Mouse (Mus musculus) cerebral cortex, adult 2 months (tissue): ENCODE results near the gene Klrb1a.

ENCODE experiments used
- WGBS: fragments of 180-500 bp; shearing (Covaris S2); methylation state at CpG from one replicate; pipeline ENCODE4 v1.1.7; 2018; 5-methylcytosine and 5-hydroxymethylcytosine counted together

Gene Klrb1a

DNA sequence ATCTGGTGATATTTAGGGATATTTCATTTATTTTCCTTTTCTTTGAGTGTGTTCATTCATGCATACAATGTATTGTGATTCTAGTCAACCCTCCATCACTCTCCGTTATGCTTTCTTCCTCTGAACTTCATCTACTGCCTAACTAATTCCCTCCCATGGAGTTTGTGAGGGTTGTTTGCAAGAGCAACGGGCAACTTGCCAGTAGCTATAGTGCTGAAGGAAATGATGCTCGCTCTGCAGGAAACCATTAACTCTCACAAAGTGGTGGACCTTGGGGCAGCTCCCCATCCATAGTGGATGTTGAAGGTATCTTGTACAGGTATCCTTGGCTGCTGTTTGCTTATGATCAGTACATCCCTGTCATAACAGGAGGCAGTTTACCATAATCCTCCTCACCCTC, 21.3 kb downstream of the Klrb1a start:
- 34% methylated on average over 3 of the region's 3 CpGs for WGBS

DNA sequence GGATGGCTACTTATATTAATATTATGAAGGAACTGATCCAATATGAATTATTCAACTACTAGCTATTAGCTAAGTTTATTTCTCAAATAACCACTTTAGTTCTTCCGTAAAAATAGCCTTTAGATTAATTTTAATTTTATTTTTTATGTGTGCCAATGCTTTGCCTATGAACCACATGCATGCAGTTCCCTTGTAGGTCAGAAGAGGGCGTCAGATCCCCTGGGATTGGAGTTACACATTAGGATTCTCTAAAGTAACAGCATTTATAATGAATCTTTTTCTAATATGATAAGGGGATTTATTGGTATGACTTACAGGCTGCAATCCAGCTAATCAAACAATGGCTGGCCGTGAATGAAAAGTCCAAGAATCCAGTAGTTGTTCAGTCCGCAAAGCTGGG, 23.8 kb downstream of the Klrb1a start:
- 64% methylated on average over 4 of the region's 4 CpGs for WGBS

DNA sequence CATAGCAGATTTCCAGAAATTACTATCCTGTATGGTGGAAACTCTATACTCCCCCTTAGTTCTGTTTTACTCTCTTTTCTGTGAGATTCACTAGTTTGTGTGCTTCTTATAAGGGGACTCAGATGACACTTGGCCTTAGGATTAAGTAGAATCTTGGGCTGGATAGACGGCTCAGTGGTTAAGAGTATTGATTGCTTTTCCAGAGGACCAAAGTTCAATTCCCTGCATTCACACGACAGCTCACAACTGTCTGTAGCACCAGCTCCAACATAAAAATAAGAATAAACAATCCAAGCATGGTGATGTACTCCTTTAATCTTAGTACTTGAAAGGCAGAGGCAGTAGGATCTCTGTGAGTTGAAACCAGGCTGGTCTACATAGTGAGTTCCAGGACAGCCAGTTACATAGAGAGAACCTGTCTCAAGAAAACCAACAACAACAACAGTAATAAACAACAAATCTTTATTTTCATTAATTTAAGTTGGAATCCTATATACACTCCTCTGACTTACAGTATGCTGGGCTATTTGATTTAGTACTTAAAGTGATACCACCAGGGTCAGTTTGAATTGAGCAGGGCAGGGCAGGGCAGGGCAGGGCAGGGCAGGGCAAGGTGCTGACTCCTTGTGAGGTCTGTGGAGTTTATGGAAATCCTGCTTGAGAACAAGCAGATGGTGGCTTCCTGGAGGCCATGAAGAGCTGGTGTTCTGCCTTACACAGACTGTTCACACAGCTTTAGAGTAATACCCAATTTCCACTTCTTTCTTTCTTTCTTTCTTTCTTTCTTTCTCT, 24.9 kb downstream of the Klrb1a start:
- WGBS = 86% methylated on average over 2 of the region's 2 CpGs

DNA sequence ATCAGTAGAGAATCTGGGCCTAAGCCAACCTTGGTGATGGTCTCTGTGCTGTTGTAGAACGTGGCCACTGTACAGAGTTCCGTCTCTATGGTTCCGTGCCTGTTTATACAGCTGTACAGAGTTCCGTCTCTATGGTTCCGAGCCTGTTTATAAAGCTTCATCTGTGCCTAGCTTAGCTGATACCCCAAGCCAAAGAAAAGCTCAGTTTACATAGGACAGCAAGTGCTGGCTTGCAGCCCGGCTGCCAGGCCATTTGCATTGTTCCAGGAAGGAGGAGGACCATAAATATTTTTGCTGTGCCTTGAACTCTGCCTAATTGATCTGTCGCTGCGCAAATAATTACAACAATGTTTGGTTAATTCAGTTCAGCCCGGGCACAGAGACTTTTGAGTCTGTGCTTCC, 26.2 kb downstream of the Klrb1a start:
- WGBS = 11% methylated on average over 9 of the region's 9 CpGs

DNA sequence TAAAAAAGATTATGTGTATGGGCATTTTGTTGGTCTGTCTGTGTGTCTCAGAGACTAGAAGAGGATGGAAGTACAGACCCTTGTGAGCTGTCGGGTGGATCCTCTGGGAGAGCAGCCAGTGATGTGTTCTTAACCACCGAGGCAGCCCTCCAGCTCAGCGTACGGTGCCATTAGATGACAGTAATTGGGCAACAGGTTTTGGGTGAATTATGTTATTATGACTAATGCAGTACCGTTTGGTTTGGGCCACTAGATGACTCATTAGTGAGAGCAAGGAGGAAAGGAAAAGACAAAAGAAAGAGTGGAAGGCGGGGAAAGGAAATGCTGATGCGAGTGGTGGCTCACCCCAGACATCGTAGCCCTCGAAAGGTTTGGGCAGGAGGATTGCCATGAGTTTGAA, 28.7 kb downstream of the Klrb1a start:
- WGBS = 80% methylated on average over 9 of the region's 9 CpGs

DNA sequence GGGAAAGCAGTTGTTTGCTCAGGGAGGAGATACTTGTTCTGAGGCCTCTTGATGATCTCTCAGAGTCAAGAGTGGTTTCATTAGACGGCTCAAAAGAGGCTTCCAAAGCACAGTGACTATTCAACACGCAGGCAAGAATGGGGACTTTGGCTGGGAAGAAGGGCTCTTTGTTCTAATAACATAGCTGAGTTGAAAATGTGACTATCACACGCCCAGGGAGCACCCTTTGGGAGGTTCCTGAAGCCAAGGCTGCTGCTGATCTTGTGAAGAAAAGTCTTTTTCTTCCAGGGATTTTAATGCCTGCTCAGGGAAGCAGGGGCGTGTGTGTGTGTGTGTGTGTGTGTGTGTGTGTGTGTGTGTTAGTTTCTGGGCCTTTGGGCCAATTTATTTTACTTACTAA, 33.9 kb downstream of the Klrb1a start:
- 65% methylated on average over 4 of the region's 4 CpGs for WGBS

DNA sequence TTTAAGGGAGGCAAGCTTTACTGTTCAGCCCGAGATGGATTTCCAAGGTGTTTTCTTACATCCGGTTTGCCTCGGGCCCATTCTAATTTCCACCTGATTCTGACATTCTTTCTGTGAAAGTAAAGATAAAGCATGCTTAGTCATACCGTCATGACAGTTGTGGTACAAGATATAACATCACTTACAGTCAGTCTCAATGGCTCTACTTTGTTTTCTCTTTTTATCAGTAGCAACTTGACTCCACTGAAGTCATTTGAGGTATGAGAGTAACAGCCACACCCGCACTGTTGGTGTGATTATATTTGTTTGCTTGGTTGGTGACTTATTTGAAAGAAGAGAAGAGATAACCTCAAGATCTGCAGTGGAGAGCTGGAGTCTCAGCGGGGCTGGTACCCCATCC, 35.7 kb downstream of the Klrb1a start:
- WGBS = 91% methylated on average over 6 of the region's 6 CpGs

DNA sequence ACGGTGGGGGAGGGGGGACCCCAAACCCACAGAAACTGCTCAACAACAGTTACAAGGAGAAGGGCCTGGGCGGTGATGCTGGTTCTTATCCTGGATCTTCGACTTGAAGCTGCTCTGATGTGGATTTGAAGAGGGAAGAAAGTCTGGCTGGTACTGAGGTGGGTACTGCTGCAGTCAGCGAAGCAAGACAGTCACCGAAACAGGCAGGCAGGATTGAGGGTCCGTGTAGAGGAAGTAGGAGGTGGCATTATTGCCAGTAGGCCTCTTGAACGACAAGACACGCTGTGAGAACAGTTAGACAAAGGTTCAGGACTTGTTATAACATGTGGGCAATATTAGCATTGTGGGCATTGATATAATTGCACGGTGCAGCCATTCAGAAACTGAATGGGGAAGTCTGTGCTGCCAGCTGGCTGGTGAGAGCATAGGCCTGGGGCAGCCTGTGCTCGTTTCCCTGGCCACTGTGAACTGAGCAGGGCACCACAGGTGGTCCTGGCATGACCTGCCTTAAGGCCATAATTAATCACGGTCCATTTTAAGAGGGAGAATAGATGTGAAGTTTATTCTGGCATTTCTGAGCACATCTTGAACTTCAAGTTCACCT, 37.6 kb downstream of the Klrb1a start:
- 67% methylated on average over 11 of the region's 11 CpGs for WGBS

DNA sequence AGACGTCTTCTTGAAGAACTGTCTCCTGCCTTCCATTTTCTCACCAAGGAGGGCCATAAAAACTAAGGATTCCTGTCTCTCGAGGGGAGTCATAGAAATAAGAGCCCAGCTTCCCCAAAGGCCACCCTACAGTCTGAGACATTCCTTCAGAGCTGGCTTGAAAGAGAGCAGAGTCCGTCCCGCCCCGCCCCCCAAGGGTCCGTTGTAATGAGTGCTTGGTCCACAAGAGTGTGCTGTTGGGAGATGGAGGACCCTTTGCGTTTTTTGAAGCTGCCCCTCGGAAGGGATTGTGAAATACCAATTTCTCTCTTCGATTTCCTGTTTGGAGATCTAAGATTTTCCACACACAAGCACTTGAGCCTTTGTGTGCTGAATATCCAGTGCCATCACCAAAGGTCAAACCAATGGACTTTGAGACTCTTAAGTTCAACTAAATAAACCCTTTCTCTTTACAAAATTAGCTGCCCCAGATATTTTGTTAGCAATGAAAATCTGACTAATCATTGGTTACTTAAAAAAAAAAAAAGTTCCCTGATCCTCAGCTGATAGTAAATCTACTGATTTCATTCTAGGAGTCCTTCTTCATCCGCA, 39.2 kb downstream of the Klrb1a start:
- 34% methylated on average over 10 of the region's 10 CpGs for WGBS

DNA sequence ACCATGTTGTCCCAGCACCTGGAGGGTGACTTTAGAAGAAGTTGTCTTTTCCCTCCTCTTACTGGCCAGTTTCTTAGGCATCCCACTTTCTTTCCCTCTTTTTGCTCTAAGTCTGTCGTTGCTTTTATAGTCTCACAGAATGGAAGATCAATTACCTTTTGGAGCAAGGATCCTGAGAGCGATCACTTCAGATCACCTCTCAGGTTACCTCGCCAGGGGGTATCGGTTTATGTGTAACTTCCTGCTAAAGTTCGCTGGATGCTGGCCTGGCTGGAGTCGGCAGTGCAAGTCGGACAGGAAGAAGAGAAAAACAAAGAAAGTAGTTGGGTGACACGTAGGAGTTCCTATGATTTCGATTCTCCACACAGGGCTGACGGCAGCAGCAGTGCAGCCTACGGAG, 41.8 kb downstream of the Klrb1a start, which contains the start of gene A2ml1:
A2ml1 (minus strand) TSS at position 101 of the 400 bp plus-strand sequence.
- WGBS = 79% methylated on average over 11 of the region's 11 CpGs

DNA sequence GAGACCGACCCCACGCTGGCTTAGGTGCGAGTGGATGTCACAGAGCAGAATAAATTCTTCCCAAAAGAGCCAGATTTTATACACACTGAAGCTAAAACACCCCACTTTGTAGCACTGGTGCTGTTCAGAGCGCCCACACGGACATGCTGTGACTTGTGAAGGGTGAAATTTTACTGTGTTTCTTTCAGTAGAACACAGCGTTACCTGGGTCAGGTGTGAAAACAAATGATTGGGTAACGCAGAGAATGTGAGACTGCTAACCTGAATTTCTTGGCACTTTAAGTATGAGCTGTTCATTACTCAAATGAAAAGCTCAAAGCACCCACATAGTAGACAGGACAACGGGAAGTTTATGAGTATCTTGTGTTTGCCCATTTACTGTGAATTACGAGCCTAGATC, 46.0 kb downstream of the Klrb1a start:
- WGBS = 87% methylated on average over 9 of the region's 9 CpGs

DNA sequence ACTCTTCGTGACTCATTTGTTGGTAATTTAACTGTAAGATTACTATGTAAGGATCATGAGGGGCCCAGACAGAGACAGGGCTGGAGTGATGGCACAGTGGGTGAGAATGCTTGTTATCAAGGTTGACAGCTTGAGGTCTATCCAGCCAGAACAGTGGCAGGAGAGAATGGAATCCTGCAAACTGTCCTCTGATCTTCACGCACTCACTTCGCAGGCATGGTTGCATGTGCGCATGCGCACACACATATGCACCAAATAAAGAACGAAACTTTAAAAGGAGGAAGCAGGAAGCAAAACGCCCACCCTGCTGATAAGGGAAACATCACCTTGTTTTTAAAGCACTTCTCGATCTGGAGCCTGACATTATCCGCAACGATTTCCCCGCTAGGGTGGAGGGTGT, 56.7 kb downstream of the Klrb1a start:
- WGBS = 94% methylated on average over 11 of the region's 11 CpGs
